Mouse (Mus musculus): ENCODE results near the gene Tusc2.

Tusc2 gene

DNA sequence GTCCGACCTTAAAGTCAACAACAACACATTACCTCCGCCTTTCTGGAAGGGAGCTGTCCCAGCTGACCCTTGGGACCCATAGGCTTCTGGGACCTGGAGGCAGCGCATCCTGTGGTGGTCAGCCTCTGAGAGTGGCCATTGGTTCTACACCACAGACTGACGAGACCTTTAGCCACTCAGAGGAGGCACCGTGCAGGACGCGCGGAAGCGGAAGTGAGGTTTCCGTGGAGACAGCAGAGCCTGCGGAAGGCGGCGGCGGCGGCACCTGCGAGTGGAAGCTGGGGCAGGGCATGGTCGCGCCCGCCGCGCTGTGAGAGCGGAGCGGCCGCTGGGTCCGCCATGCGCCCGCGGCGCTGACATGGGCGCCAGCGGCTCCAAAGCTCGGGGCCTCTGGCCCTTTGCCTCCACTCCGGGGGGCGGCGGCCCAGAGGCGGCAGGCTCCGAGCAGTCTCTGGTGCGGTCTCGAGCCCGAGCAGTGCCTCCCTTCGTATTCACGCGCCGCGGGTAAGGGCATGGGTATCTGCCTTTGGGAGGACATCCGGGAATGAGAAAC, at the start of gene Tusc2:
Tusc2 (plus strand) TSS at position 227 of the 553 bp plus-strand sequence.
- peak; percentile 95 for DNase-seq (ENCODE audit: low read depth, low spot score)

GRCm38 (mm10) chr9:107514303-107514955, 48.6 kb upstream of the Tusc2 start:
- DNase-seq (ENCODE audit: low read depth, low spot score): peak; percentile 88

- DNase-seq (ENCODE audit: low read depth, low spot score): no peak
Measured at GRCm38 (mm10) chr9:107520331-107520730, 42.7 kb upstream of the Tusc2 start.

- DNase-seq (ENCODE audit: low read depth, low spot score): no peak
Measured at GRCm38 (mm10) chr9:107521190-107521589, 41.9 kb upstream of the Tusc2 start.

GRCm38 (mm10) chr9:107521711-107522399, 41.2 kb upstream of the Tusc2 start:
- DNase-seq (ENCODE audit: low read depth, low spot score): no peak

DNA sequence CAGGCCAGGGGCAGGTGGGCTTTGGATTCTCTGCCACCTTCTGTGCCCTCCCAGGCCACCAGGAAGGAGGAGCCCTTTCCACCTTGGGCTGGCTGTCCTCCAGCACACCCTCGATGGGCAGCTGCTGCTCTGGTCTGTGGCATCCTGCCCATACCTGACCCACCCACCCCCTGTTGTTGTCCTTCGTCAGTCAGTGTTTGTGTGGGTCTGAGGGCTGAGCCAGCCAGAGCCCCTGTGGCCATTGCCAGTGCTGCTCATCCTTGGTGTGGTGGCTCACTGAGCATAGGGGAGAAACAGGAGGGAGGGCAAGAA, 40.7 kb upstream of the Tusc2 start:
- no peak for DNase-seq (ENCODE audit: low read depth, low spot score)

DNA sequence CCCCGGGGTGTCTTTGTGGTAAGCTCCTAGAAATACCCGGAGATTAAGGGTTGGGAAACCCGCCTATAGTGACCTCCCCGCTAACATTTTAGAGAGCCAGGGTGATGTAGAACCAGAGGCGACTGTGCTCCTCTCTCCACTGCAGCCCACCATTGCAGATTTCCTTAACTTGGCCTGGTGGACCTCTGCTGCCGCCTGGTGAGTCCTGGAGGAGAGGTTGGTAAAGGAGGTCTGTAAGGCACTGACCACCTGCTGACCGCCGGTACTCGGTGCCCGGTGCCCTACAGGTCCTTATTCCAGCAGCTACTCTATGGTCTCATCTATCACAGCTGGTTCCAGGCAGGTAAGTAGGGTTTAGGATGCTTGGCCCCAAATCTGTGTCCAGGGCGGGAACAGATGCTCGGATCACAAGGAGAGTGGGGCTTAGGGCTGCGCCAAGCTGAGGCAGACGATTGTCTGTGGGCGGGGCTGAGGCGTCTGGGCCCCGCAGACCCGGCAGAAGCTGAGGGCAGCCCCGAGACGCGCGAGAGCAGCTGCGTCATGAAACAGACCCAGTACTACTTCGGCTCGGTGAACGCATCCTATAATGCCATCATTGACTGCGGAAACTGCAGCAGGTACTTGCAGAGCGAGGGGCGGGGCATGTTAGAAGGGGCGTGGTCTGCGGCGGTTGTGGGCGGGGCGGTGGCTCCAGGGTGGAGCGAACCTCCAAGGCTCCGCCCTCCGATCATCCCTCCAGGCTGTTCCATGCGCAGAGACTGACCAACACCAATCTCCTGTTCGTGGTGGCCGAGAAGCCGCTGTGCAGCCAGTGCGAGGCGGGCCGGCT, 36.6 kb upstream of the Tusc2 start:
- DNase-seq (ENCODE audit: low read depth, low spot score): peak; percentile 76

- peak; percentile 96 for DNase-seq (ENCODE audit: low read depth, low spot score)
Measured at GRCm38 (mm10) chr9:107533791-107534407, 29.2 kb upstream of the Tusc2 start, which contains the start of gene Tmem115. Gene Tmem115 (plus strand): TSS chr9:107533945.

GRCm38 (mm10) chr9:107534408-107535202, 28.4 kb upstream of the Tusc2 start:
- DNase-seq (ENCODE audit: low read depth, low spot score): no peak

GRCm38 (mm10) chr9:107538231-107538630, 24.8 kb upstream of the Tusc2 start:
- DNase-seq (ENCODE audit: low read depth, low spot score): no peak

- DNase-seq (ENCODE audit: low read depth, low spot score): no peak
Measured at GRCm38 (mm10) chr9:107538711-107539110, 24.3 kb upstream of the Tusc2 start.

- DNase-seq (ENCODE audit: low read depth, low spot score): no peak
Measured at GRCm38 (mm10) chr9:107539940-107540339, 23.1 kb upstream of the Tusc2 start.

DNA sequence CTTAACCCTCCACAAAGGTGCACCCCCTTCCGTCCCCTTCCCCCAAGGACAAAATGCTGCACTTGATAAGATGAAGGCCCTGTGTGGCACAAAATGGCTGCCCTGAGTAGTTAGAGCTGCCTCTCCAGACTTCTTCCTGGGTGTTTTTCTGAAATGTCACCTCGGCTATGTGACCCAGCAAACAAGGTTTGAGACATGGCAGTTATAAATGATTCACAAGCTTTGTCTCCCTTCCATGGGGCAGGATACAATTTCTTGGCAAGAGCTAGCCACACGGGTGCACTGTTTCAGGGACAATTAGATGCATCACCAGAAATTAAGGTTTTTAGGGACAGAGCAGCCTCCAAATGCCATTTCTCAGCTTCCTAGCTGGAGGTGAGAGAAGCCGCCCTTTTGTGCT, 22.6 kb upstream of the Tusc2 start:
- no peak for DNase-seq (ENCODE audit: low read depth, low spot score)

DNA sequence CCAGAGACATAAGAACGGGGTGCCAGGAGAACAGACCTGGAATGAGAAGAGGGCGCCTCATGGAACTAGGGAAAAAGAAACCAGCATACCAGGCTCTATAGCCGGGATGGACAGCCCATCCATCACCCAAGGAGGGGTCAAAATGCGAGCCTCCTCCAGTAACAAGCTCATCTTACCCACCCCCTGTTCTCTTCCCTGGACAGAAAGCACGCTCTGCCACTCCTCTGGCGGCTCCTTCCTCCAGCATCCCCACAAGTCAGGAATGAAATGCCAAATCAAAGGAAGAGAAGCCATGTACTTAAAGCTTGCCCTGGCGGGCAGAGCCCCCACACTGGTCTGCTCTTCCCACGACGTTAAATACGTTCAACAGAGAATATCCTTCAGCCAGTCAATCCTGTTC, 22.1 kb upstream of the Tusc2 start:
- DNase-seq (ENCODE audit: low read depth, low spot score): no peak

GRCm38 (mm10) chr9:107541474-107542351, 21.3 kb upstream of the Tusc2 start, which contains the start of the genes Cyb561d2 and Nprl2:
Gene Cyb561d2 (minus strand): TSS chr9:107542193.
Gene Nprl2 (plus strand): TSS chr9:107542226.
- DNase-seq (ENCODE audit: low read depth, low spot score): peak; percentile 95

DNA sequence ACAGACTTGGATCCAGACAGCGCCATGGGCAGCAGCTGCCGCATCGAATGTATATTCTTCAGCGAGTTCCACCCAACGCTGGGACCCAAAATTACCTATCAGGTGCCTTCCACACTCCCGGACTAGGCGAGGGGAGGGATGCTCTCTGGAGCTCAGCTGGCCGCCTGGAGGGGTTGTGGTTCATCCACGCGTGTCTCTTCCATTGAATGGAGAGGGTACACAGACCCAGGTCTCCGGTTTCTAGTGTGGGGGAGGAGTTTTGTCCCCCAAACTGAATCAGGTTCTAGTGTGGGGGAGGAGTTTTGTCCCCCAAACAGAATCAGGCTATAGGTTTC, 20.7 kb upstream of the Tusc2 start:
- DNase-seq (ENCODE audit: low read depth, low spot score): no peak

DNA sequence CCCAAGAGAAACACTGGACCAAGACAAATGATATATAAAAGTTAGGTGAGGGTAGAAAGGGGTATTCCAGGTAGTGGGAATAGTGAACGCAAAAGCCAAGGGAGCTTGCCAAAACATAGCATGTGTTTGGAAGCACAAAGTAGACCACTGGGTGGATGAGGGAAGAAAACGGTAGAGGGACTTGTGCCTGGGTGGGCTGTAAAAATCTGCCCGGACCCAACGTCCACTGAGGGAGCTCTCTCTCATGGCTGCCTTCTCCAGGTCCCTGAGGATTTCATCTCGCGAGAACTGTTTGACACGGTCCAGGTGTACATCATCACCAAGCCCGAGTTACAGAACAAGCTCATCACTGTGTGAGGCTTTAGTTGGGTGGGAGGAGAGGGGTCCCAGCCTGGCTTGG, 20.3 kb upstream of the Tusc2 start:
- no peak for DNase-seq (ENCODE audit: low read depth, low spot score)

- DNase-seq (ENCODE audit: low read depth, low spot score): no peak
Measured at GRCm38 (mm10) chr9:107543299-107543698, 19.8 kb upstream of the Tusc2 start.

DNA sequence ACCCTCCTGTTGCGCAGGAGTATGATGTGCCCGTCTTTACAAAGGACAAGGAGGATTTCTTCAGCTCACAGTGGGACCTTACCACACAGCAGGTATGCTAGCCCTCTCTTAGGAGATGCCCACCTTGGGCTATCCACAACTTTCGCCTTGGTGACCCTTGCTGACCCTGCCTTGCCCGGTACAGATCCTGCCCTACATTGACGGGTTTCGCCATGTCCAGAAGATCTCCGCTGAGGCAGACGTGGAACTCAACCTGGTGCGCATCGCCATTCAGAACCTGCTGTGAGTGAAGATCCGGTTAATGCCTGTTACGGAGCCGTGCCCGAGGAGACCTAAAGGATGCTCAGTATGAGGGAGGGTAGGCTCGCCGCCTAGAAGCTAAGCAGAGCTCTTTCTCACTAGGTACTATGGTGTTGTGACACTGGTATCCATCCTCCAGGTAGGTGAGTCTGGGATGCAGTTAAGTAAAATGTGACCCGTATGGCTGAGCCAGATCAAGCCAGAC, 18.8 kb upstream of the Tusc2 start:
- DNase-seq (ENCODE audit: low read depth, low spot score): no peak

GRCm38 (mm10) chr9:107544729-107545128, 18.3 kb upstream of the Tusc2 start:
- no peak for DNase-seq (ENCODE audit: low read depth, low spot score)
